Mouse (Mus musculus) midbrain, embryonic 10.5 days (tissue): Measurements from ENCODE around the gene Gas8. TPM values are rescaled to one million over a fixed set of nuclear protein-coding genes. Genes with fewer than 3 reads are reported as not detected.
"Not testable (repeated sequence)": the region's sequence is repeated elsewhere in the genome, so short reads cannot be mapped to it uniquely, and the experiment has no call there.

ENCODE experiments used
- DNase-seq: peaks from one replicate; pipeline ENCODE4 v3.0.0-alpha.2; 2017; ENCODE audit warnings: low spot score
- H3K27ac ChIP-seq: fragments of 300-500 bp; sonication (generic); replicated peaks from 2 replicates; pipeline ENCODE4 v1.5.1; 2016; ENCODE audit warnings: mild to moderate bottlenecking
- H3K27me3 ChIP-seq: fragments of 300-500 bp; sonication (generic); 2 replicates; pipeline ENCODE4 v1.6.1; 2016; ENCODE audit warnings: low read depth, mild to moderate bottlenecking; ENCODE audit not compliant: poor library complexity, severe bottlenecking
- H3K36me3 ChIP-seq: fragments of 300-500 bp; sonication (generic); 2 replicates; pipeline ENCODE4 v1.6.1; 2016; ENCODE audit warnings: mild to moderate bottlenecking, moderate library complexity
- H3K4me1 ChIP-seq: fragments of 300-500 bp; sonication (generic); 2 replicates; pipeline ENCODE4 v1.6.1; 2016
- H3K4me3 ChIP-seq: fragments of 300-500 bp; sonication (generic); 2 replicates; pipeline ENCODE4 v1.5.1; 2016; ENCODE audit warnings: mild to moderate bottlenecking, moderate library complexity
- H3K9me3 ChIP-seq: fragments of 300-500 bp; sonication (generic); replicated peaks from 2 replicates; pipeline ENCODE4 v1.6.1; 2016; ENCODE audit warnings: mild to moderate bottlenecking
- WGBS: fragments of 180-500 bp; shearing (Covaris S2); methylation state at CpG from one replicate; pipeline ENCODE4 v1.1.7; 2016; 5-methylcytosine and 5-hydroxymethylcytosine counted together
- polyA plus RNA-seq: library from polyadenylated mRNA; unstranded; fragments of >200 nt; fragmentation: Nextera tagmentation; extraction: Ambion mirVana; gene quantifications from 2 replicates; pipeline ENCODE4 v1.2.1, GENCODE M21; 2016

The Gas8 gene
- polyA plus RNA-seq, 1 experiment from 2014 or later: 42.5 TPM

DNA sequence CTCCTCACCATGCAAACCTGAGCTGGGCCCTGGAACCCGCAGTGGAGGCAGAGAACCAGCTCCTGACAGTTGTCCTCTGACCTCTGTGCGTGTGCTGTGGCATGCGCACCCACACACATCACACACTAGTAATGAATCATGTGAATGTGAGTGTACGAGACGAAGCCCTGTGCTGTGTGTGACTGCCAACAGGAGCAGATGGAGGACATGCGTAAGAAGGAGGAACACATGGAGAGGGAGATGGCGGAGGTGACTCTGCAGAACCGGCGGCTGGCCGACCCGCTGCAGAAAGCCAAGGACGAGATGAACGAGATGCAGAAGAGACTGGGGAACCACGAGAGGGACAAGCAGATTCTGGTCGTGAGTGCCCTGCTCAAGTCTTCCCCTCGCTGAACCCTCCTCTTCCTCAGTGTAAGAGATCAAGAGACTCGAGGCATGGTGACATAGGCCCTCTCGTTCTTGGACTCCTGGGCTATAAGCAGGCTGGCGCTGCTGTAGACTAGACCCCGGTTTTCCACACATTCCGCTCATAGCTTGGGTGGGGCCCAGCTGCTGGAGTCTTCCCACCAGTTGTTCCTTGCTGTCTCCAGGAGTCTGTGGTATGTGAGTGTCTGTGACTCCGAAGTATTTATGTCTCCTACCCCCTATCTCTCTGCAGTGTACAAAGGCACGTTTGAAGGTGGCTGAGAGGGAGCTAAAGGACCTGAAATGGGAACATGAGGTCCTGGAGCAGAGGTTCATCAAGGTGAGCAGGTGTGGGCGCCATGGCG lies 9.3 kb downstream of the Gas8 start:
- WGBS: 95% methylated on average over 25 of the region's 25 CpGs
- H3K27me3 ChIP-seq: no peaks in the 10 kb centered on the region
- no peaks in the 10 kb centered on the region for H3K9me3 ChIP-seq
- no peak for DNase-seq
- no peak overlapping the region for H3K4me3 ChIP-seq
- no peak overlapping the region for H3K27ac ChIP-seq
- H3K4me1 ChIP-seq: no peaks in the 10 kb centered on the region
- H3K36me3 ChIP-seq: peaks cover 100% of the 10 kb centered on the region

DNA sequence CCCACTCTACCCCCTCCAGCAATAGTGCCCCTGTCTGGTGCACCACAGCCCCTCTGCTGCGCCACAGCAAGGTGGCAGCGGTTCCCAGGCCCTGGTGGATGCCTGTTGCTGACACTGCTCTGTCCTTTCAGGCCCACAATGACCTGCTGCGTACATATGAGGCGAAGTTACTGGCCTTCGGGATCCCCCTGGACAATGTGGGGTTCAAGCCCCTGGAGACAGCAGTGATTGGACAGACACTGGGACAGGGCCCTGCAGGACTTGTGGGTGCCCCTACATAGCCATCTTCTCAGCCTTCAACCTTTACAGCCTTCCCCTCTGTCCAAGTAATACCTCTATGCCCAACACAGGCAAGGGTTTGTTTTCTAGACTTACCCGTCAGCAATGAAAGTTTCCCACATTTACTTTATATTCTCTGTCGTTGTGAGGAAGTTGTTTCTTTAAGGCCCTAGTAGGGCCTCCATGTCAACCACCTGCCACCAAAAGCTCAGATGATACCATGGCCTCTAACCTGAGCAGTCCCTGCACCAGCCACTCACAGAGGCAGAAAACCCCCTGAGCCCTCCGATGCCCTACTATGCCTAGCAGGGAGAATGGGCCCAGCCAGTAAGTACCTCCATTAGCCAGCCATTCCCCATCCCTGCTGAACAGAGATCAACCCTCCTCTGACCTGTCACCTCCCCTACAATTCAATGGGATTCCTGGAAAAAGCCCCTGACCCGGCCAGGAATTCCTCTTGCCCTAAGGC lies 17.8 kb downstream of the Gas8 start:
- WGBS: 91% methylated on average over 9 of the region's 9 CpGs
- Histone ChIP-seq H3K4me1 (no peaks in the 10 kb centered on the region), H3K27ac (no peak overlapping the region), H3K9me3 (no peaks in the 10 kb centered on the region), H3K4me3 (no peak overlapping the region), H3K36me3 (peaks cover 57% of the 10 kb centered on the region), H3K27me3 (peaks cover 35% of the 10 kb centered on the region)
- no peak for DNase-seq

DNA sequence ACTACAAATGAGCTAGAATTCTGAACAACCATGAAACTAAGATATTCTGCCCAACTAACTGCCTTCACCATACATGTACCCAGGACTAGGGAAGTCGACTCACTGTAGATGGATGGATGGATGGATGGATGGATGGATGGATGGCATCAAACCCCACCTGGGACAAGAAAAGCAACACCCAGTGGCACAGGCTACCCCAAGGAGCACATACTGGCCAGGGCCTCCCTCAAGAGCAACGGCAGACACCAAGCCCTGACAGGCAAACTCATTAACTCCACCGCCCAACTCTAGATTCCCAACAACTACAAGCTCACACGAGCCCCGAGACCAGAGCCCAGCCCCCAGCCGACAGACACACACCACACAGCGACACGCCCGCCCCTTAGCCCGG lies 18.4 kb downstream of the Gas8 start:
- peaks cover 51% of the 10 kb centered on the region for H3K36me3 ChIP-seq
- 28% methylated on average over 10 of the region's 10 CpGs for WGBS
- H3K27me3 ChIP-seq: peaks cover 35% of the 10 kb centered on the region
- H3K4me3 ChIP-seq: no peak overlapping the region
- DNase-seq: no peak
- no peak overlapping the region for H3K27ac ChIP-seq
- no peaks in the 10 kb centered on the region for H3K4me1 ChIP-seq
- no peaks in the 10 kb centered on the region for H3K9me3 ChIP-seq

DNA sequence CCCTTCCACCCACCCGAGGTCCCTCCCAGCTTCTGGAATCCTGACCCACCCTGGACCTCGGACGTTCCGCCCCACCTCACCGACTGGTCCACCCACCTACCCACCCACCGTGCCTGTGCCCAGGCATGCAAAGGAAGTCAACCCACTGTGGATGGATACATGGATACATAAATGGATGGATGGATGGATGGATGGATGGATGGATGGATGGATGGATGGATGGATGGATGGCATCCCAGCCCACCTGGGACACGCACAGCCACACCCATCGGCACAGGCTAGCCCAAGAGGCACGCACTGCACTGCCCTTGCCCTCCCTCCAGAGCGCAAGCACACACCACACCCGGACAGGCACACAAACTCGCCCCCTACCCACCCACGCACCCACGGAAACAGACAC lies 19.0 kb downstream of the Gas8 start:
- WGBS: 77% methylated on average over 6 of the region's 14 CpGs
- H3K27me3 ChIP-seq: peaks cover 35% of the 10 kb centered on the region
- not testable (repeated sequence) for DNase-seq, H3K4me3 ChIP-seq, H3K9me3 ChIP-seq, H3K4me1 ChIP-seq, H3K27ac ChIP-seq
- H3K36me3 ChIP-seq: peaks cover 45% of the 10 kb centered on the region

DNA sequence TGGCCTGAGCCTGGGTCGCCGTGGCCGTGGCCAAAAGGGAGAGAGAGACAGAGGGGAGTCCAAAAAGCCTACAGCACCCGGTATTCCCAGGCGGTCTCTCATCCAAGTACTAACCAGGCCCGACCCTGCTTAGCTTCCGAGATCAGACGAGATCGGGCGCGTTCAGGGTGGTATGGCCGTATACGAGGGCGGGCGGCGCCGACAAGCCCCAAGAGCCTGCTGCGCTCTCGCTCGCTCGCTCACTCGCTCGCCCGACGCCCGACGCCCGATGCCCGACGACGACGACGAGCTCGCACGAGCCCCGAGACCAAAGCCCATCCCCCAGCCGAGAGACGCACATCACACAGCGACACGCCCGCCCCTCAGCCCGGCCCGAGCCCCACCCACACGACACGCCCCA lies 45.6 kb downstream of the Gas8 start:
- not testable (repeated sequence) for DNase-seq, H3K4me3 ChIP-seq, H3K27me3 ChIP-seq, H3K4me1 ChIP-seq, H3K9me3 ChIP-seq, H3K36me3 ChIP-seq, H3K27ac ChIP-seq
- no CpG with 5 or more reads among the region's 45 CpGs for WGBS

DNA sequence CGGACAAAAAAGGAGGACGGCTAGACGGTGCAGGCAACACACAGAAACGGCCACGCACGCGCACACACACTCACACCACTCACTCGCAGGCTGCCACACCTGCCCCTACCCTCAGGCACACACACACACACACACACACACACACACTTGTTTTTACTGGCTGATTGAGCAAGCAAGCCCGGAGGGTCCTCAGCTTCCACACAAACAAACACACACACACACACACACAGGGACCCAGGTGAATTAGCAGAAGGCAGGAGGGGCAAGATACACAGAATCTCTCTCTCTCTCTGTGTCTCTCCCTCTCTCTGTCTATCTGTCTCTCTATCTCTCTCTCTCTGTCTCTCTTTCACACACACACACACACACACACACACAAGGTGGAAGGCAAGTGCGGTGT lies 56.8 kb downstream of the Gas8 start:
- not testable (repeated sequence) for H3K4me1 ChIP-seq, H3K9me3 ChIP-seq, H3K36me3 ChIP-seq, H3K4me3 ChIP-seq, H3K27me3 ChIP-seq, H3K27ac ChIP-seq, DNase-seq
- 50% methylated on average over 1 of the region's 10 CpGs for WGBS

Other genes with a start within 250 kb of the Gas8 start
- gene Fanca, start 200.3 kb upstream of the Gas8 start, polyA plus RNA-seq: 40.4 and 45.3 TPM in 2 replicates
- 9.7 and 12.3 TPM in 2 replicates for gene Spire2, start 186.1 kb upstream of the Gas8 start, polyA plus RNA-seq
- 150 and 167 TPM in 2 replicates for gene Tcf25, start 145.1 kb upstream of the Gas8 start, polyA plus RNA-seq
- gene Mc1r, start 111.7 kb upstream of the Gas8 start, polyA plus RNA-seq: 0.06 and 0.10 TPM in 2 replicates
- 428 and 665 TPM in 2 replicates for gene Tubb3, start 107.4 kb upstream of the Gas8 start, polyA plus RNA-seq
- gene Def8, start 95.3 kb upstream of the Gas8 start, polyA plus RNA-seq: 42.1 and 45.9 TPM in 2 replicates
- 69.3 and 74.2 TPM in 2 replicates for gene Afg3l1, start 40.9 kb upstream of the Gas8 start, polyA plus RNA-seq
- gene Dbndd1, start 3.4 kb upstream of the Gas8 start, polyA plus RNA-seq: 19.0 and 26.7 TPM in 2 replicates
- gene Rhou, start 135.1 kb downstream of the Gas8 start, polyA plus RNA-seq: 5.4 and 6.0 TPM in 2 replicates